Mouse (Mus musculus): ENCODE measurements around the gene Tgfbr3. TPM values are rescaled to one million over a fixed set of nuclear protein-coding genes. Genes with fewer than 3 reads are reported as not detected.

The Tgfbr3 gene
- polyA plus RNA-seq, 1 experiment from 2014 or later = 23.8 TPM

DNA sequence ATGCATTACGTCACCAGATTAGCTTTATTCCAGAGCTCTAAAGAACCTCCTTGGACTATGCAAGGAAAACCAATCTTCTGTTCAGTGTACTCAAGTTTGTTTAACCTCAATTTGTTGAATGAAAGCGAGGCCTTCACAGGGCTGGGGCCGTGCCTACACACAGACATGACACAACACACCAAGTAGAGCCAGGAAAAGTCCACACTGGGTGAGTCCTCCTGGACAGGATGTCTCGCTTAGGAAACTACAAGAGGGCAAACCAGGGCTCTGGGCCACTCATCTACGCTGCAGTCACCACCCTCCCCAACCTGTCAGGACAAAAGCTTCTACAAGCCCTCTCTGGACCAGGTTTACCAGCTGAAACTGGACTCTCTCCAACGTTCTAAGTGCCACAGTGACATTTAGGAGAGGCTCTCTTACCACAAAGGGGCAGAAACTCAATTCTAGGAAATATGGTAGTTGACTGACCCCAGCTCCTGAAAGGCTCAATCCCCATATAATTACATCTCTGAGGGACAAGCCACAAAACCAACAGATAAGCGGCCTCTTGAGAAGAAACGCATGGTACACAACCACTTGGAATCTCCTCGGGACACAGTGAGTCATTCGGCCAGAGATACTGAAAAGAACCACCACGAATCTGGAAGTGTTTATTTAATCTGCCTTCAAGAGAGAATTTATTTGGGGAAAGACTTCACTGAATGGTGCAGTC is 122.6 kb downstream of the Tgfbr3 start:
- Histone ChIP-seq H3K36me3 (ENCODE audit: insufficient read depth) (no peaks in the 10 kb centered on the region), H3K9me3 (ENCODE audit: low read depth, low read length) (no peaks in the 10 kb centered on the region), H3K9ac (no peak overlapping the region; the same call in 1 of the 2 replicates), H3K4me3 (ENCODE audit: low read depth, low read length) (no peak overlapping the region), H3K27ac (ENCODE audit: low read depth) (peak overlapping the region; percentile 86), H3K4me1 (ENCODE audit: insufficient read depth) (peaks cover 26% of the 10 kb centered on the region), H3K27me3 (ENCODE audit: insufficient read depth, low read length) (no peaks in the 10 kb centered on the region), H3K4me2 (peak overlapping the region; percentile 49)
- DNase-seq (peak; percentile 25), ATAC-seq (ENCODE audit: insufficient read depth) (peak; percentile 8; the same call in 1 of the 2 replicates)
- TF ChIP-seq CTCF (IDR thresholded peaks at IDR 0.05; ENCODE audit: low read depth) = no peak
- 26% methylated on average over 11 of the region's 11 CpGs for WGBS

- TF ChIP-seq CTCF (IDR thresholded peaks at IDR 0.05; ENCODE audit: low read depth) = no peak
- H3K4me2 ChIP-seq = no peak overlapping the region
- H3K36me3 ChIP-seq (ENCODE audit: insufficient read depth) = no peaks in the 10 kb centered on the region
- H3K27me3 ChIP-seq (ENCODE audit: insufficient read depth, low read length) = no peaks in the 10 kb centered on the region
- WGBS = 51% methylated on average over 7 of the region's 7 CpGs
- no peak overlapping the region for H3K9ac ChIP-seq
- no peak overlapping the region for H3K4me3 ChIP-seq (ENCODE audit: low read depth, low read length)
- ATAC-seq (ENCODE audit: insufficient read depth) (no peak), DNase-seq (no peak)
- no peak overlapping the region for H3K27ac ChIP-seq (ENCODE audit: low read depth)
- no peaks in the 10 kb centered on the region for H3K9me3 ChIP-seq (ENCODE audit: low read depth, low read length)
- peaks cover 24% of the 10 kb centered on the region for H3K4me1 ChIP-seq (ENCODE audit: insufficient read depth)
Measured at GRCm38 (mm10) chr5:107165734-107166133, 123.7 kb downstream of the Tgfbr3 start.

GRCm38 (mm10) chr5:107165271-107165670 is 124.2 kb downstream of the Tgfbr3 start:
- no peak for ATAC-seq (ENCODE audit: insufficient read depth)
- Histone ChIP-seq H3K9ac (no peak overlapping the region), H3K27ac (ENCODE audit: low read depth) (no peak overlapping the region), H3K36me3 (ENCODE audit: insufficient read depth) (no peaks in the 10 kb centered on the region), H3K27me3 (ENCODE audit: insufficient read depth, low read length) (no peaks in the 10 kb centered on the region), H3K4me1 (ENCODE audit: insufficient read depth) (peaks cover 24% of the 10 kb centered on the region), H3K4me3 (ENCODE audit: low read depth, low read length) (no peak overlapping the region), H3K4me2 (no peak overlapping the region), H3K9me3 (ENCODE audit: low read depth, low read length) (no peaks in the 10 kb centered on the region)
- no peak for DNase-seq
- 82% methylated on average over 5 of the region's 5 CpGs for WGBS
- no peak for TF ChIP-seq CTCF (IDR thresholded peaks at IDR 0.05; ENCODE audit: low read depth)

- Histone ChIP-seq H3K9ac (no peak overlapping the region), H3K36me3 (ENCODE audit: insufficient read depth) (no peaks in the 10 kb centered on the region), H3K27ac (ENCODE audit: low read depth) (no peak overlapping the region), H3K4me1 (ENCODE audit: insufficient read depth) (peaks cover 26% of the 10 kb centered on the region), H3K4me3 (ENCODE audit: low read depth, low read length) (no peak overlapping the region), H3K27me3 (ENCODE audit: insufficient read depth, low read length) (no peaks in the 10 kb centered on the region), H3K4me2 (no peak overlapping the region), H3K9me3 (ENCODE audit: low read depth, low read length) (no peaks in the 10 kb centered on the region)
- DNase-seq (no peak), ATAC-seq (ENCODE audit: insufficient read depth) (no peak)
- no peak for TF ChIP-seq CTCF (IDR thresholded peaks at IDR 0.05; ENCODE audit: low read depth)
- WGBS = 91% methylated on average over 4 of the region's 4 CpGs
Measured at GRCm38 (mm10) chr5:107164856-107165255, 124.6 kb downstream of the Tgfbr3 start.

DNA sequence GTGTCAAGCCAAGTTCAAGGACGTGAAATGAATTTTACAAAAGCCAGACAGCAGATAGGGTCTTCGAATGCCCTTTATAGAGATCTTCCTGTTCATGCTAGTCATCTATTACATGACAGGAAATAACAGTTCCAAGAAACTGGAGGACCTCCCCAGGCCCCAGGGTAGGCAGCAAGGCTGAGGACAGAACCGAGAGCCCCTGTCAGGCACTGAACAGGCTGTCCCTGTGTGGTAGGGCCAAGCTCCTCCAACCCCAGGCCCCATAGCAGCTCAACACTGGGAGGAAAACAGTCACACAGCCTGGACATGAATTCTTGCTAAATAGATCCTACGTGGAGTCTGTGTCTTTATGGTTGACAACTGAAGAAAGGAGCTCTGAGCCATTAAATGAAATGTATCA is 125.3 kb downstream of the Tgfbr3 start:
- Histone ChIP-seq H3K4me3 (ENCODE audit: low read depth, low read length) (no peak overlapping the region), H3K9ac (no peak overlapping the region), H3K4me1 (ENCODE audit: insufficient read depth) (peaks cover 31% of the 10 kb centered on the region), H3K9me3 (ENCODE audit: low read depth, low read length) (no peaks in the 10 kb centered on the region), H3K36me3 (ENCODE audit: insufficient read depth) (no peaks in the 10 kb centered on the region), H3K27ac (ENCODE audit: low read depth) (no peak overlapping the region), H3K27me3 (ENCODE audit: insufficient read depth, low read length) (no peaks in the 10 kb centered on the region), H3K4me2 (no peak overlapping the region)
- ATAC-seq (ENCODE audit: insufficient read depth) = no peak
- DNase-seq = no peak
- TF ChIP-seq CTCF (IDR thresholded peaks at IDR 0.05; ENCODE audit: low read depth) = no peak
- 68% methylated on average over 4 of the region's 4 CpGs for WGBS

DNA sequence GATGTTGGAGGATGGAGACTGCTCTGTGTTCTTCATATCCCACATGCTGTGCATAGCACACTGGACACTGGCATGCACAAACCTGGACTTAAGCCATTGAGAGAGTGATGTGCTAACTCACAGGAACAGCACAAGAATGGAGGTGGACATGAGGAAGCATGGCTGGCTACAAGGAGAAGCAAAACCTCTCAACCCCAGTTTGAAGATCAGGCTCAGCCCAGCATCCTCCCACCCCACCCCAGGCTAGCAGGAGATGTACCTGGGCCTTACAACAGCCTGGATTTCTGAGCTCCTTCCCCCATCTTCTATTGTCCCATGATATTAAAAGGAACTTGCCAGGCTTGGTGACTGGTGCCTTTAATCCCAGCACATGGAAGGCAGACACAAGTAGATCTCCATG is 126.1 kb downstream of the Tgfbr3 start:
- peaks cover 25% of the 10 kb centered on the region for H3K4me1 ChIP-seq (ENCODE audit: insufficient read depth)
- H3K9me3 ChIP-seq (ENCODE audit: low read depth, low read length) = no peaks in the 10 kb centered on the region
- no peak for ATAC-seq (ENCODE audit: insufficient read depth)
- no peaks in the 10 kb centered on the region for H3K27me3 ChIP-seq (ENCODE audit: insufficient read depth, low read length)
- H3K9ac ChIP-seq = no peak overlapping the region
- no peak overlapping the region for H3K27ac ChIP-seq (ENCODE audit: low read depth)
- no peak for TF ChIP-seq CTCF (IDR thresholded peaks at IDR 0.05; ENCODE audit: low read depth)
- DNase-seq = no peak
- no peak overlapping the region for H3K4me3 ChIP-seq (ENCODE audit: low read depth, low read length)
- no peak overlapping the region for H3K4me2 ChIP-seq
- no peaks in the 10 kb centered on the region for H3K36me3 ChIP-seq (ENCODE audit: insufficient read depth)

DNA sequence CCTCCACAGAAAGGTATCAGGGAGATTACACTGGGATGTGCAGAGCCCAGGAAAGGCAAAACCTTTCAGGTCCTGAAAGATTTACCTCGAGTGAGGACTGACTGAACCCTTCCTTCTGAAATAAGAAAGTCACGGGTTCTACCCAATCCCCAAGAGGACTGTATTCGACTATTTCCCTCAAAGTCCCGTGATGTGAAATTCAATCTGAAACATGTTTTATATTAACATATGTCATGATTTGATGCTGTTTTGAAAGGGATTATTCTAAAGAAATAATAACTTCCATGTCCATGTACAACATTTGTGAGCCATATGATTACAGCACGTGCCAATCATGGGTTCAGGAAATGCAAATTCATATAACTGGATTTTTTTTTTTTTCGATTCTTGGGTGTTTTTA is 126.6 kb downstream of the Tgfbr3 start:
- TF ChIP-seq CTCF (IDR thresholded peaks at IDR 0.05; ENCODE audit: low read depth) = no peak
- ATAC-seq (ENCODE audit: insufficient read depth) = no peak
- H3K36me3 ChIP-seq (ENCODE audit: insufficient read depth) = no peaks in the 10 kb centered on the region
- H3K27ac ChIP-seq (ENCODE audit: low read depth) = no peak overlapping the region
- no peaks in the 10 kb centered on the region for H3K9me3 ChIP-seq (ENCODE audit: low read depth, low read length)
- no peak for DNase-seq
- no peaks in the 10 kb centered on the region for H3K27me3 ChIP-seq (ENCODE audit: insufficient read depth, low read length)
- no peak overlapping the region for H3K9ac ChIP-seq
- H3K4me2 ChIP-seq = no peak overlapping the region
- WGBS = 79% methylated on average over 6 of the region's 6 CpGs
- H3K4me1 ChIP-seq (ENCODE audit: insufficient read depth) = peaks cover 21% of the 10 kb centered on the region
- no peak overlapping the region for H3K4me3 ChIP-seq (ENCODE audit: low read depth, low read length)

Measured in lung, embryonic 14.5 days (tissue).